Mouse (Mus musculus) layer of hippocampus, adult 9-10 months (tissue): ENCODE data around the gene Gpr146.
"Not testable (repeated sequence)": the region's sequence is repeated elsewhere in the genome, so short reads cannot be mapped to it uniquely, and the experiment has no call there.

Experiments used
- DNase-seq: peaks from one replicate; pipeline ENCODE4 v3.0.0; 2022; ENCODE audit warnings: low spot score

Gpr146 gene

GRCm38 (mm10) chr5:139381586-139382513, 4.4 kb downstream of the Gpr146 start:
- no peak for DNase-seq

- no peak for DNase-seq
Observed at GRCm38 (mm10) chr5:139382760-139383159, 5.3 kb downstream of the Gpr146 start.

- no peak for DNase-seq
Observed at GRCm38 (mm10) chr5:139383234-139383633, 5.7 kb downstream of the Gpr146 start.

- no peak for DNase-seq
Observed at GRCm38 (mm10) chr5:139384531-139384930, 7.0 kb downstream of the Gpr146 start.

GRCm38 (mm10) chr5:139386047-139386446, 8.6 kb downstream of the Gpr146 start:
- DNase-seq: no peak

- DNase-seq: no peak
Observed at GRCm38 (mm10) chr5:139387329-139388194, 10.1 kb downstream of the Gpr146 start.

GRCm38 (mm10) chr5:139388195-139388570, 10.7 kb downstream of the Gpr146 start:
- DNase-seq: no peak

- no peak for DNase-seq
Observed at GRCm38 (mm10) chr5:139388694-139389675, 11.5 kb downstream of the Gpr146 start.

- DNase-seq: no peak
Observed at GRCm38 (mm10) chr5:139389676-139390061, 12.2 kb downstream of the Gpr146 start.

- not testable (repeated sequence) for DNase-seq
Observed at GRCm38 (mm10) chr5:139390324-139391119, 13.0 kb downstream of the Gpr146 start.

- no peak for DNase-seq
Observed at GRCm38 (mm10) chr5:139391309-139391990, 14.0 kb downstream of the Gpr146 start.

GRCm38 (mm10) chr5:139392219-139393196, 15.0 kb downstream of the Gpr146 start:
- DNase-seq: no peak

- DNase-seq: no peak
Observed at GRCm38 (mm10) chr5:139393197-139393588, 15.7 kb downstream of the Gpr146 start.

GRCm38 (mm10) chr5:139394399-139394798, 16.9 kb downstream of the Gpr146 start:
- no peak for DNase-seq

- DNase-seq: no peak
Observed at GRCm38 (mm10) chr5:139395528-139395927, 18.0 kb downstream of the Gpr146 start.

- no peak for DNase-seq
Observed at GRCm38 (mm10) chr5:139397359-139397916, 19.9 kb downstream of the Gpr146 start.

- peak; percentile 94 for DNase-seq
Observed at GRCm38 (mm10) chr5:139397959-139398753, 20.7 kb downstream of the Gpr146 start.

- no peak for DNase-seq
Observed at GRCm38 (mm10) chr5:139398786-139399185, 21.3 kb downstream of the Gpr146 start.
